Mouse (Mus musculus) ovary, postnatal 10 days (tissue): ENCODE data around the gene Nlrc5.
A peak's percentile ranks its signal among the peaks of the same experiment; 100 is the strongest.

Source experiments
- DNase-seq: peaks from one replicate; pipeline ENCODE4 v3.0.0; 2022; ENCODE audit warnings: low spot score

Gene Nlrc5

GRCm38 (mm10) chr8:94470794-94471193, 36.6 kb downstream of the Nlrc5 start:
- DNase-seq: no peak

GRCm38 (mm10) chr8:94471281-94471680, 37.1 kb downstream of the Nlrc5 start:
- no peak for DNase-seq

DNA sequence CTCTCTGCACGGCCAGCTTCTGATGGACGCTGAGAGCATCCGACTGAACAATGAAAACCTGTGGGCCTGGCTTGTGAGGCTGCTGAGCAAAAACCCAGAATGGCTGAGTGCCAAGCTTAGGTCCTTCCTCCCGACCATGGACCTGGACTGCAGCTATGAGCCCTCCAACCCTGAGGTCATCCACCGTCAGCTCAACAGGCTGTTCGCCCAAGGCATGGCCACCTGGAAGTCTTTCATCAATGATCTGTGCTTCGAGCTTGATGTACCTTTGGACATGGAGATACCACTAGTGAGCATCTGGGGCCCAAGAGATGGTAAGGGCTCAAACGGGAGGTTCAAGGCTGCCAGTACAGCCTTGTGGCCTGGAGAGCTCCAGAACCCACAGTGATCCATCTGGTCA, 38.6 kb downstream of the Nlrc5 start:
- DNase-seq: no peak

GRCm38 (mm10) chr8:94473431-94473830, 39.3 kb downstream of the Nlrc5 start:
- DNase-seq: no peak

- no peak for DNase-seq
These were observed 41.6 kb downstream of the Nlrc5 start for GRCm38 (mm10) chr8:94475786-94476185.

GRCm38 (mm10) chr8:94476846-94477245, 42.7 kb downstream of the Nlrc5 start:
- DNase-seq: no peak

DNA sequence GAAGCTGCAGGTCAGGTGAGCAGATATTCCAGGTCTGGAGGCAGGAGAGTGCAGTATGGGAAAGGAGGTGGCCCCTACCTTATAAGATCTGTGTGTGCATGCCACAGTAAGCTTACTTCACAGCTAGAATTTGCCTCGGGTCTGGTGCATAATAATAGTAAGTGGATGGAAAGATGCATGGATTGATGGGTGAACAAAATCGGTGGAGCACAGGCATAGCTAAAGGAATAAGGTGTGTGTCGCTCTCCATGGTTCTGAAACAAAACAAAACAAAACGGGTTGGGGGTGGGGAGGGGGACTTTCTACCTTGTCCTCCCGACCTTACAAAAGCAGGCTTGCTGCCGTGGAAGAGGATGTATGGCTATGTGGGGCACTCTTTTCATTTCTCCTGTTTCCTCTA, 47.9 kb downstream of the Nlrc5 start:
- no peak for DNase-seq

DNA sequence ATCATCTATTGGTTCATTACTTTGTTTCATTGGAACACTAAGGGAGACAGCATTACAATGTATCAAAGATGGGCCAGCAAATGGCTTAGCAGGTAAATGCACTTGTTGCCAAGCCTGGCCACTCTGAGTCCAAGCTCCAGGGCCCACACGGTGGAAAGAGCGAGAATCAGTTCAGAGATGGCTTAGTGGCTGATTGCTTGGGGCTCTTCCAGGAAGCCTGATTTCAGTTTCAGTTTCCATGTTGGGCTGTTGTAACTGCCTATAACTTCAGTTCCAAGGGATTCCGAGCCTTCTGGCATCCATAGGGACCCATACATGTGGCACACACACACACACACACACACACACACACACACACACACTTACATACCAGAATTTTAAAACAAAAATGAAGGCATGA, 51.1 kb downstream of the Nlrc5 start:
- no peak for DNase-seq

DNA sequence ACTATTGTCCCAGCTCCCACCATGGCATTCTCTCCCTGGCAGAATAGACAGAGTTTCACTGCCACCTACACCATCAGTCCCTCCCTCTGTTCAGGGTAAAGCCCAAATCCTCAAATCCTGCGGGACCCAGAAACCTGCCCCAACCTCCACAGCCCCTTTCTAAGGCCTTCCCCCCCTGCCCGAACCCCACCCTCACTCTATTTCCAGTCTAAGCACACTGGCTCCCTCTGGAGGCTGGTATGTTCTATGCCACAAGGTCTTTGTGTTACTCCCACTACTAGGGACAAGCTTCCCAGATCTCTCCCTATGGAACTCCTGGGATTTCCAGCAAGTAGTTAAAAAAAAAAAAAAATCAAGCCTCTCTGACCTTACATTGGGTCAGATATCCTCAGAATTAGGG, 51.7 kb downstream of the Nlrc5 start:
- no peak for DNase-seq

DNA sequence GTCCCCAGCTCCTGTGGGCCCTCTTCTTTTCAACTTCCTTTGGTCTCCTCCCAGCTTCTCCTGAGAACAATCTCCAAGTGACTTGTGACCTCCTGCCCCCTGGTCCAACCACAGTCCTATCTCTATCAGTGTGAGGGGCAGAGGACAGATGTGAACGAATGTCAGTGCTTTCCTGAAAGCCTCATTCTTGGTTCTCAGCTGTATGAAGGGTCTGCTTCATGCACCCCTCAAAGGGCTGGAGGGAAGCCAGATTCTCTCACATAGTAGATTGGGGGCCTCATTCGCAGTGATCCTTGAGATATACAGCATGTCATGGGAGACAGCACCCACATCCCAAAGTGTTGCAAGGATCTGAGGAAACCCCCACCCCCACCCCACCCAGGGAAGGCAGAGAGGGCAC, 53.9 kb downstream of the Nlrc5 start:
- DNase-seq: no peak

- DNase-seq: no peak
These were observed 55.8 kb downstream of the Nlrc5 start for GRCm38 (mm10) chr8:94489809-94490483.

GRCm38 (mm10) chr8:94492021-94492681, 58.0 kb downstream of the Nlrc5 start:
- DNase-seq: peak; percentile 68

DNA sequence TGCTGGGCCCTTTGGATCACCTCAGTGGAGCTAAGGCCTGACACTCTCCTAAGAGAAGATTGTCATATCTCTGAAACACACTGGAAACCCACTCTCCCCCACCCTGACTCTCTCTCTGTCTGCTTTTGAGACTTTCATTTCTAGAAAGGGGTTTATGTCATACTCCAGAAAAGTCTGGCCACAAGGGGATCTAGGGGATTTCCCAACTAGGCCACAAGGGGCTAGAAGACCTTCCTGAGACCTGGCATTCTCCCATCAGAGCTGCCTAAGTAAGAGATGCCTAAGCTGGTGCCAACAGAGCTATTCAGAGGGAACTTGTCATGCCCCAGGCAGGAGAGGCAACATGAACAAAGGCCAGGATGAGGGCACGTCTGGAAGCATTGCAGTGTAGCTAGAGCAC, 59.1 kb downstream of the Nlrc5 start:
- DNase-seq: no peak

GRCm38 (mm10) chr8:94515430-94516208, 81.5 kb downstream of the Nlrc5 start:
- no peak for DNase-seq

GRCm38 (mm10) chr8:94516209-94516593, 82.0 kb downstream of the Nlrc5 start:
- DNase-seq: no peak

DNA sequence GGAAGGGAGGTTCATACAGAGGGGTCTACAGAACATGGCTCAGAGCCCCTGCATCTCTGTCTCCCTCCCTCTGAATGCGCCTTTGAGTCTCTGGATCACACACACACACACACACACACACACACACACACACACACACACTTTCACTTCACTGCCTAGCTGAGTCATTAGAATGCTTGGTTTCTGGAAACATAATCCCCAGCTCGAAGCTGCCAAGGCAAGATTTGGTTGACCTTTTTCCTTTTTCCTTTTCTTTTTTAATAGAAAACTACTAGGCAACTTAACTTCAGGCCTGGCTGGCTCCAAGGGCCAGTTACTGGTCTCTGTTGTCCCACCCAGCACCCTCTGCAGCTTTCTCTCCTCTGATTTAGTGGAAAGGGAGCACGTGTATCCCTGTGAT, 82.6 kb downstream of the Nlrc5 start:
- no peak for DNase-seq

- no peak for DNase-seq
These were observed 84.2 kb downstream of the Nlrc5 start for GRCm38 (mm10) chr8:94518331-94518730.

- DNase-seq: no peak
These were observed 84.9 kb downstream of the Nlrc5 start for GRCm38 (mm10) chr8:94519021-94519420.

DNA sequence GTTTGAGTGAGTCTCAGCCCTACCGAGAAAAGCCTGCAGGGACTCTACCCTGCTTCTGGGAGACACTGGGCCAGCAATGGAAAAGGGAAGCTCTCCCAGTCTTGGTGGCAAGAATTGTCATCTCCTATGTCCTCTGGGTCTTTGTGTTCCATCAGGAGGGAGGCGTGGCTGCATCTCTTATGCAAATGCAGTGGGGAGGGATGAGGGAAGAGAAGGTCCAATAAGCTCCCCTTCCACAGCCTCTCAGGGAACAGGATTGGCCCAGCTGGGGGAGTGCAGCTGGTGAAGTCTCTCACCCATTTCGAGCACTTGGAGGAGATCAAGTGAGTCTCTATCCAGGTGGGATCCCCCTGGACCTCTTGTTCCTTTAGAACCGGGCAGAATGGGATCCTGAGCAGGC, 87.3 kb downstream of the Nlrc5 start:
- DNase-seq: no peak

DNA sequence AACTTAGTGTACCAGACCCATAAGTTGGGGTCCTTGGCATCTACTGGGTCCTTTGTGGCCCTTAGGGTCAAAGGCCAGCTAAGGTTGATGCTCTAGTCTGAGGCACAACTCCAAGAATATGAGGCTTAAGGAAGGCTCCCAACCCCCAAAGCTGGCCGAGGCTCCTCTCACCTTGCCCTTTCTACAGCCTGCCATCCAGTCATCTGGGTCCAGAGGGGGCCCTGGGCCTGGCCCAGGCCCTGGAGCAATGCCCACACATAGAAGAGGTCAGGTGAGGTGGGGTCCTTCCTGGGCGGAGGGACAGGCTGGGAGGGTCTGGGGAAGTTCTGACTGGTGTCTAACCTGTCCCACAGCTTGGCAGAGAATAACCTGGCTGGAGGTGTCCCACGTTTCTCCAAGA, 88.3 kb downstream of the Nlrc5 start:
- DNase-seq: no peak

GRCm38 (mm10) chr8:94524554-94524953, 90.4 kb downstream of the Nlrc5 start:
- no peak for DNase-seq

DNA sequence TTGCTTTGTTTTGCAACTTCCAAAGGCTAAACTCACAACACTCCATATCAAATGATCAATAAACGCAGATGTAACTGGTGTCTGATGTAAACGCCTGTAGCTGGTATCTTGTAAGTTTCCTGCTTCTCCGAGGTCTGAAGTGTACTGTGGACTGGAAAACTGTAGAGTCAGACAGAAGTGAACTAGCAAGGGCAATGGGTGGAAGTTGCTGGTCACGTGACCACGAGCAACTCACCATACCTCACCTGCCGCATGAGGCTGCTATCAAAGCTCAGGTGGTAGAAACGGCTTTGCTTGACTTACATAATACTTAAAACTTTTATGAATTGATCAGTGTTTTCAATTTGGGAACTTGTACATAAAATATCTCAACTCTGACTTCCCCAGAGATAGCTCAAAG, 93.0 kb downstream of the Nlrc5 start:
- DNase-seq: no peak

- no peak for DNase-seq
These were observed 94.1 kb downstream of the Nlrc5 start for GRCm38 (mm10) chr8:94528245-94528644.
